Mouse (Mus musculus): ENCODE measurements at regions not wholly inside any gene's neighbourhood (a gene's known extent, or its start where the extent isn't known, plus 50 kb on each side); places are given as distances from the start of the nearest gene placed in this dataset.

DNA sequence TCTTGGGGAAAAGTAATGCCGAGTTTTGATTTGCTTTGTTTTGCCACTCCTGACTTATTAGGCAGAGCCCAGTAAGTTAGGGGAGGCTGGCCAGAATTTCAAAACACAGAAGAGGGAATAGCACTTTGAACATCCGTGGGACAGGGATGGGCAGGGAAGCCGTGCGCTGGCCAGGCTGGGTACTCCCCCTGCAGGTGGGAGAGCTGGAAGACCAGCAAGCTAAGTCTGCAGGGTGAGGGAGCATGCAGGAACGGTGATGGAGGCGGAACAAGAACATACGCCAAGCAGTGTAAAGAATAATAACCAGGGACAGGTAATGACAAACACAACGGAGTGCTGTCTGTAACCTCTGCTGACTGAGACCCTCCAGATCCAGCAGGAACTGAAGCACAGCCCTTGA, 55.5 kb upstream of the Vps8 start:
- no peaks in the 10 kb centered on the region for H3K27me3 ChIP-seq
- no peak overlapping the region for H3K9ac ChIP-seq
- no peaks in the 10 kb centered on the region for H3K36me3 ChIP-seq
- ATAC-seq (ENCODE audit: insufficient number of reproducible peaks, insufficient read depth, low FRiP score, low TSS enrichment, low read depth) = no peak
- H3K27ac ChIP-seq = peak overlapping the region; percentile 39; the same call in 1 of the 2 replicates
- H3K9me3 ChIP-seq = no peaks in the 10 kb centered on the region
- peaks cover 37% of the 10 kb centered on the region for H3K4me1 ChIP-seq
- H3K4me3 ChIP-seq = no peak overlapping the region
- 28% methylated on average over 8 of the region's 8 CpGs for WGBS
- no peak overlapping the region for H3K4me2 ChIP-seq

- H3K4me1 ChIP-seq = peaks cover 34% of the 10 kb centered on the region
- 53% methylated on average over 1 of the region's 1 CpGs for WGBS
- H3K4me3 ChIP-seq = no peak overlapping the region
- H3K9ac ChIP-seq = no peak overlapping the region
- H3K36me3 ChIP-seq = no peaks in the 10 kb centered on the region
- no peak overlapping the region for H3K4me2 ChIP-seq
- H3K27me3 ChIP-seq = no peaks in the 10 kb centered on the region; the same call in 1 of the 2 replicates
- no peak overlapping the region for H3K27ac ChIP-seq
- H3K9me3 ChIP-seq = no peaks in the 10 kb centered on the region
- no peak for ATAC-seq (ENCODE audit: insufficient number of reproducible peaks, insufficient read depth, low FRiP score, low TSS enrichment, low read depth)
These were observed 54.1 kb upstream of the Vps8 start for GRCm38 (mm10) chr16:21368821-21369220.

DNA sequence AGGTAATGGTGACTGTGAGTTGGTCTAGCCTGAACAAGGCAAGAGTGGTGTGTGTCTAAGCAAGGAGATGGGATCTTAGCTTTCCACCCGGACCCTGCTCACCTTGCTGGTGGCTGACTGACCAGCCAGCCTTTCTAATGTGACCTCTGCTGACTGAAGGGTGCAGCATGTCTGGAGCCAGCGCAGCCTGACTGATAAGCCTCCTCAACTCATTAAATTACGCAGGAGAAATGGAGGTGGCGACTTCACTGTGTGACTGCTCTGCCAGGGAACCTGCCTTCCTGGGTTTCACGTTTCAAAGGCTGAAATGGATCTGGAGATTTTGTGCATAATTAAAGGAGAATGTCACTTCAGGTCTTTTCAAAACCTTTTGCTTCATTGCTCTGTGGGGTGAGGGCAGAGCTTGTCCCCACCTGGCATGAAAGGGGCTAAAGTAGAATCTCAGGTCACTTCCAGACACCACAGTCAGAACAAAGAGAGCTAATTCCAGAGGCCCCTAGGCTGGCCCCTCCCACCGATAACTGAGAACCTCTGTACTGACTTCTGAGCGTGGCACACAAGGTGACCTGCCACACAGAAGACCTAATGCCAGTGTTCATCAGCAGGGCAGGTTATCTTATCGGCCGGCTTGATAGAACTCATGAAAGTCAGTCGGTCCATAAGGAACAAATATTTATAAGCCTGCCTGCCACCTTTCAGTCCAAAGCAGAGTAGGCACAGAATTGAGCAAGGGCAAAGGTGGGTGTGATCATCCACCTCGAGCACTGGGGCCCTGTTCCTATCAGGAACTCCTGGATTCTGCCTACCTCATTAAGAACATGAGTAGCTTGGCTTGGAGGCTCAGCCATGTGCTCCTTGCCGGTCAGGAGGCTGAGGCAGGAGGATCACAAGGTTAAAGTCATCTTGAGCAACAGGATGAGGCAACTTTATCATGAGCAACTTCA, 53.1 kb upstream of the Vps8 start:
- no peak for ATAC-seq (ENCODE audit: insufficient number of reproducible peaks, insufficient read depth, low FRiP score, low TSS enrichment, low read depth)
- Histone ChIP-seq H3K27ac (no peak overlapping the region; the same call in 1 of the 2 replicates), H3K9ac (no peak overlapping the region), H3K4me1 (peaks cover 27% of the 10 kb centered on the region), H3K9me3 (no peaks in the 10 kb centered on the region), H3K4me3 (no peak overlapping the region), H3K4me2 (no peak overlapping the region), H3K27me3 (no peaks in the 10 kb centered on the region; the same call in 1 of the 2 replicates), H3K36me3 (no peaks in the 10 kb centered on the region)
- 48% methylated on average over 12 of the region's 12 CpGs for WGBS
